Comparison of ENCODE assay signal across 8 mouse cellular contexts in genomic region chr7:90444206-90444605, GRCm38 (mm10). TPM values are rescaled to one million over a fixed set of nuclear protein-coding genes. Genes with fewer than 3 reads are reported as not detected.
DNase-seq lines count a peak whose midpoint lies in the region; ATAC-seq and TF ChIP-seq lines count a peak whose summit lies in the region.

No protein-coding gene starts in this region.

- TF ChIP-seq POLR2A in small intestine, adult 2 months (IDR thresholded peaks at IDR 0.05; ENCODE audit: low read depth, low read length): no peak

- H3K4me2 ChIP-seq in heart, embryonic 11.5 days: peak overlapping the region; percentile 89
- H3K4me2 ChIP-seq in forebrain, embryonic 12.5 days: peak overlapping the region; percentile 81
- peak overlapping the region; percentile 96 for H3K4me2 ChIP-seq in limb, embryonic 13.5 days (replicated peaks)

- H3K9ac ChIP-seq in heart, embryonic 11.5 days (ENCODE audit: low read depth, low read length): peak overlapping the region; percentile 99
- peak overlapping the region; percentile 99 for H3K9ac ChIP-seq in forebrain, embryonic 12.5 days
- peak overlapping the region; percentile 99 for H3K9ac ChIP-seq in limb, embryonic 13.5 days

- no peaks in the 10 kb centered on the region; the same call in 1 of the 2 replicates for H3K4me1 ChIP-seq in heart, embryonic 11.5 days (ENCODE audit: control insufficient read depth, insufficient read depth, low read length)
- H3K4me1 ChIP-seq in G1E (ENCODE audit: insufficient read depth, low read depth, low read length): peaks cover 11% of the 10 kb centered on the region; the same call in 1 of the 2 replicates
- peaks cover 5% of the 10 kb centered on the region; the same call in 1 of the 2 replicates for H3K4me1 ChIP-seq in forebrain, embryonic 12.5 days
- H3K4me1 ChIP-seq in limb, embryonic 13.5 days: peaks cover 6% of the 10 kb centered on the region; the same call in 1 of the 2 replicates
- 0 out of 2 replicates have a peak, but pooled peaks cover 3% of the 10 kb centered on the region for H3K4me1 ChIP-seq in small intestine, adult 2 months (ENCODE audit: control insufficient read depth, insufficient read depth, insufficient read length, low read length)

- TF ChIP-seq CTCF in G1E (IDR thresholded peaks at IDR 0.05; ENCODE audit: low read depth, low read length): no peak
- TF ChIP-seq CTCF in small intestine, adult 2 months (IDR thresholded peaks at IDR 0.05; ENCODE audit: extremely low read depth, insufficient read length, insufficient replicate concordance, low read depth, low read length): no peak

- DNase-seq in heart, adult 9 months (ENCODE audit: low spot score in 2 of 2): no peak
- DNase-seq in G1E (ENCODE audit: low spot score): no peak

- no peak for ATAC-seq in heart, embryonic 11.5 days (replicated peaks; ENCODE audit: insufficient number of reproducible peaks, low FRiP score, low TSS enrichment)
- ATAC-seq in G1E (ENCODE audit: extremely low read depth, insufficient number of reproducible peaks, low FRiP score, poor library complexity, severe bottlenecking): no peak
- no peak for ATAC-seq in forebrain, embryonic 12.5 days (ENCODE audit: low FRiP score)
- ATAC-seq in limb, embryonic 13.5 days (ENCODE audit: low FRiP score, low read depth): no peak
- ATAC-seq in inflammation-experienced regulatory T-cells, adult 6 months: no peak
- ATAC-seq in cerebellum, adult (ENCODE audit: insufficient number of reproducible peaks, low FRiP score, low TSS enrichment): no peak

- H3K9me3 ChIP-seq in heart, embryonic 11.5 days (replicated peaks; ENCODE audit: control insufficient read depth, low read length): no peaks in the 10 kb centered on the region
- no peaks in the 10 kb centered on the region for H3K9me3 ChIP-seq in G1E (replicated peaks)
- H3K9me3 ChIP-seq in forebrain, embryonic 12.5 days: no peaks in the 10 kb centered on the region
- H3K9me3 ChIP-seq in limb, embryonic 13.5 days: no peaks in the 10 kb centered on the region

- no peaks in the 10 kb centered on the region for H3K27me3 ChIP-seq in heart, embryonic 11.5 days (ENCODE audit: control insufficient read depth, insufficient read depth, low read length)
- no peaks in the 10 kb centered on the region for H3K27me3 ChIP-seq in G1E (ENCODE audit: insufficient read depth, low read length)
- H3K27me3 ChIP-seq in forebrain, embryonic 12.5 days: no peaks in the 10 kb centered on the region; the same call in 1 of the 2 replicates
- H3K27me3 ChIP-seq in limb, embryonic 13.5 days: no peaks in the 10 kb centered on the region
- H3K27me3 ChIP-seq in small intestine, adult 2 months (ENCODE audit: control insufficient read depth, insufficient read depth, low read length): no peaks in the 10 kb centered on the region

- peak overlapping the region; percentile 99 for H3K4me3 ChIP-seq in heart, embryonic 11.5 days (ENCODE audit: low read depth, low read length)
- H3K4me3 ChIP-seq in G1E (ENCODE audit: low read depth, low read length): peak overlapping the region; percentile 99
- peak overlapping the region; percentile 91 for H3K4me3 ChIP-seq in forebrain, embryonic 12.5 days (replicated peaks)
- H3K4me3 ChIP-seq in limb, embryonic 13.5 days: peak overlapping the region; percentile 99
- H3K4me3 ChIP-seq in small intestine, adult 2 months (ENCODE audit: low read depth, low read length): peak overlapping the region; percentile 95

- H3K36me3 ChIP-seq in heart, embryonic 11.5 days (ENCODE audit: control insufficient read depth, insufficient read depth, low read length): 0 out of 2 replicates have a peak, but pooled peaks cover 3% of the 10 kb centered on the region
- H3K36me3 ChIP-seq in G1E (replicated peaks): peaks cover 22% of the 10 kb centered on the region
- peaks cover 7% of the 10 kb centered on the region for H3K36me3 ChIP-seq in forebrain, embryonic 12.5 days (replicated peaks)
- H3K36me3 ChIP-seq in limb, embryonic 13.5 days: peaks cover 6% of the 10 kb centered on the region
- peaks cover 15% of the 10 kb centered on the region for H3K36me3 ChIP-seq in small intestine, adult 2 months (ENCODE audit: control insufficient read depth, insufficient read depth, low read length)

- WGBS in heart, embryonic 11.5 days (ENCODE audit: insufficient replicate concordance): 0% methylated on average over 6 of the region's 6 CpGs
- WGBS in forebrain, embryonic 12.5 days: 0% methylated on average over 6 of the region's 6 CpGs
- under 1% methylated on average over 6 of the region's 6 CpGs for WGBS in limb, embryonic 13.5 days
- under 1% methylated on average over 6 of the region's 6 CpGs for WGBS in small intestine, adult 2 months

- H3K27ac ChIP-seq in heart, embryonic 11.5 days (ENCODE audit: low read depth, low read length): 0 out of 2 replicates have a peak overlapping the region, but pooled peaks have one; percentile 100
- no peak overlapping the region for H3K27ac ChIP-seq in forebrain, embryonic 12.5 days
- no peak overlapping the region for H3K27ac ChIP-seq in limb, embryonic 13.5 days
- no peak overlapping the region for H3K27ac ChIP-seq in small intestine, adult 2 months (ENCODE audit: insufficient read depth, low read depth, low read length)

RNA-seq across cellular contexts. Expression of gene Crebzf, which starts 1.7 kb away (rescaled TPM):
- polyA plus RNA-seq in heart, embryonic 11.5 days (2014; fragmentation: Nextera tagmentation; extraction: Ambion mirVana): 25.8 and 27.0 TPM in 2 replicates
- total RNA-seq in G1E (2014; fragmentation: Nextera tagmentation) (117 and 139 TPM in 2 replicates), G1E (2017) (114 and 120 TPM in 2 replicates)
- polyA plus RNA-seq in G1E (2012): 110 and 130 TPM in 2 replicates
- 58.3 and 61.5 TPM in 2 replicates for polyA plus RNA-seq in forebrain, embryonic 12.5 days (2016; fragmentation: Nextera tagmentation; extraction: Ambion mirVana)
- 35.3 and 37.2 TPM in 2 replicates for polyA plus RNA-seq in limb, embryonic 13.5 days (2015; fragmentation: Nextera tagmentation; extraction: Ambion mirVana)
- 18.1 and 31.3 TPM in 2 replicates for polyA plus RNA-seq in small intestine, adult 2 months (2012; rRNA removed)
- 10 to 100 TPM; 18.3 to 28.5 (median 27.7) TPM for polyA plus RNA-seq in inflammation-experienced regulatory T-cells, adult 6 months (2017; shearing (Covaris generic))

RNA-seq across cellular contexts. Expression of gene Tmem126a, which starts 12.8 kb away (rescaled TPM):
- polyA plus RNA-seq in heart, embryonic 11.5 days (2014; fragmentation: Nextera tagmentation; extraction: Ambion mirVana): 106 and 113 TPM in 2 replicates
- total RNA-seq in G1E (2014; fragmentation: Nextera tagmentation) (56.7 and 65.5 TPM in 2 replicates), G1E (2017) (95.8 and 106 TPM in 2 replicates)
- 68.5 and 73.5 TPM in 2 replicates for polyA plus RNA-seq in G1E (2012)
- polyA plus RNA-seq in forebrain, embryonic 12.5 days (2016; fragmentation: Nextera tagmentation; extraction: Ambion mirVana): 113 and 119 TPM in 2 replicates
- polyA plus RNA-seq in limb, embryonic 13.5 days (2015; fragmentation: Nextera tagmentation; extraction: Ambion mirVana): 108 and 111 TPM in 2 replicates
- 7.2 and 8.4 TPM in 2 replicates for polyA plus RNA-seq in small intestine, adult 2 months (2012; rRNA removed)
- 100 to 1,000 TPM in 1 of 3 experiments, 10 to 100 TPM in 2; 72.3 to 107 (median 85.5) TPM for polyA plus RNA-seq in inflammation-experienced regulatory T-cells, adult 6 months (2017; shearing (Covaris generic))

RNA-seq across cellular contexts. Expression of gene Ccdc89, which starts 17.8 kb away (rescaled TPM):
- polyA plus RNA-seq in heart, embryonic 11.5 days (2014; fragmentation: Nextera tagmentation; extraction: Ambion mirVana): 0.64 and 1.2 TPM in 2 replicates
- total RNA-seq in G1E (2014; fragmentation: Nextera tagmentation) (not detected in 2 replicates), G1E (2017) (0.05 and 0.06 TPM in 2 replicates)
- not detected in 2 replicates for polyA plus RNA-seq in G1E (2012)
- polyA plus RNA-seq in forebrain, embryonic 12.5 days (2016; fragmentation: Nextera tagmentation; extraction: Ambion mirVana): 2.4 and 2.6 TPM in 2 replicates
- 1.9 and 2.0 TPM in 2 replicates for polyA plus RNA-seq in limb, embryonic 13.5 days (2015; fragmentation: Nextera tagmentation; extraction: Ambion mirVana)
- polyA plus RNA-seq in small intestine, adult 2 months (2012; rRNA removed): 0.14 TPM in 1 of 2 replicates, not detected in the other
- polyA plus RNA-seq in inflammation-experienced regulatory T-cells, adult 6 months (2017; shearing (Covaris generic)): not detected

RNA-seq across cellular contexts. Expression of gene Tmem126b, which starts 31.6 kb away (rescaled TPM):
- 24.0 and 35.2 TPM in 2 replicates for polyA plus RNA-seq in heart, embryonic 11.5 days (2014; fragmentation: Nextera tagmentation; extraction: Ambion mirVana)
- total RNA-seq in G1E (2014; fragmentation: Nextera tagmentation): 17.5 and 17.8 TPM in 2 replicates
- 20.6 and 30.4 TPM in 2 replicates for total RNA-seq in G1E (2017)
- polyA plus RNA-seq in G1E (2012): 4.0 and 4.1 TPM in 2 replicates
- 33.0 and 36.7 TPM in 2 replicates for polyA plus RNA-seq in forebrain, embryonic 12.5 days (2016; fragmentation: Nextera tagmentation; extraction: Ambion mirVana)
- 39.0 and 41.2 TPM in 2 replicates for polyA plus RNA-seq in limb, embryonic 13.5 days (2015; fragmentation: Nextera tagmentation; extraction: Ambion mirVana)
- polyA plus RNA-seq in small intestine, adult 2 months (2012; rRNA removed): 4.8 and 6.5 TPM in 2 replicates
- polyA plus RNA-seq in inflammation-experienced regulatory T-cells, adult 6 months (2017; shearing (Covaris generic)): 10 to 100 TPM; 35.1 to 38.8 (median 35.9) TPM

RNA-seq across cellular contexts. Expression of gene Dlg2, which starts 32.3 kb away (rescaled TPM):
- polyA plus RNA-seq in heart, embryonic 11.5 days (2014; fragmentation: Nextera tagmentation; extraction: Ambion mirVana): 8.5 and 9.3 TPM in 2 replicates
- total RNA-seq in G1E (2014; fragmentation: Nextera tagmentation) (0.68 TPM in 1 of 2 replicates, not detected in the other), G1E (2017) (0.35 and 0.49 TPM in 2 replicates)
- not detected in 2 replicates for polyA plus RNA-seq in G1E (2012)
- polyA plus RNA-seq in forebrain, embryonic 12.5 days (2016; fragmentation: Nextera tagmentation; extraction: Ambion mirVana): 5.9 and 6.5 TPM in 2 replicates
- polyA plus RNA-seq in limb, embryonic 13.5 days (2015; fragmentation: Nextera tagmentation; extraction: Ambion mirVana): 4.2 and 4.7 TPM in 2 replicates
- 0.38 and 0.56 TPM in 2 replicates for polyA plus RNA-seq in small intestine, adult 2 months (2012; rRNA removed)
- 1 to 10 TPM in 2 of 3 experiments, under 1 TPM in 1; 0.83 to 3.5 (median 1.1) TPM for polyA plus RNA-seq in inflammation-experienced regulatory T-cells, adult 6 months (2017; shearing (Covaris generic))
